Mouse (Mus musculus): Measurements from ENCODE around the gene Gba2.
A peak's percentile ranks its signal among the peaks of the same experiment; 100 is the strongest.
"Not testable (repeated sequence)": the region's sequence is repeated elsewhere in the genome, so short reads cannot be mapped to it uniquely, and the experiment has no call there.

Gene Gba2

GRCm38 (mm10) chr4:43578376-43579204 is at the start of gene Gba2, which contains the start of gene Rgp1:
Gba2 (minus strand) TSS chr4:43578873.
Rgp1 (plus strand) TSS chr4:43578715.
- peak; percentile 91 for DNase-seq

- no peak for DNase-seq
These were observed 41.6 kb upstream of the Gba2 start for GRCm38 (mm10) chr4:43620146-43620778.

GRCm38 (mm10) chr4:43613060-43613730 is 34.5 kb upstream of the Gba2 start:
- no peak for DNase-seq

- DNase-seq, result no peak
These were observed 33.9 kb upstream of the Gba2 start for GRCm38 (mm10) chr4:43612534-43612933.

- no peak for DNase-seq
These were observed 26.3 kb upstream of the Gba2 start for GRCm38 (mm10) chr4:43604751-43605685.

- no peak for DNase-seq
These were observed 25.4 kb upstream of the Gba2 start for GRCm38 (mm10) chr4:43604099-43604498.

GRCm38 (mm10) chr4:43600195-43600934 is 21.7 kb upstream of the Gba2 start:
- no peak for DNase-seq

- no peak for DNase-seq
These were observed 20.1 kb upstream of the Gba2 start for GRCm38 (mm10) chr4:43598650-43599380.

GRCm38 (mm10) chr4:43598200-43598599 is 19.5 kb upstream of the Gba2 start:
- no peak for DNase-seq

GRCm38 (mm10) chr4:43596597-43596996 is 17.9 kb upstream of the Gba2 start:
- DNase-seq, result not testable (repeated sequence)

GRCm38 (mm10) chr4:43593453-43593852 is 14.8 kb upstream of the Gba2 start:
- no peak for DNase-seq

- DNase-seq, result no peak
These were observed 13.3 kb upstream of the Gba2 start for GRCm38 (mm10) chr4:43591961-43592360.

GRCm38 (mm10) chr4:43591543-43591942 is 12.9 kb upstream of the Gba2 start:
- no peak for DNase-seq

- DNase-seq, result no peak
These were observed 9.0 kb upstream of the Gba2 start for GRCm38 (mm10) chr4:43587681-43588080.

GRCm38 (mm10) chr4:43586411-43586810 is 7.7 kb upstream of the Gba2 start:
- DNase-seq, result no peak

- no peak for DNase-seq
These were observed 7.0 kb upstream of the Gba2 start for GRCm38 (mm10) chr4:43585682-43586081.

- DNase-seq, result no peak
These were observed 6.1 kb upstream of the Gba2 start, which contains the start of gene Msmp for GRCm38 (mm10) chr4:43584444-43585416. Msmp (minus strand) TSS chr4:43584494.

- no peak for DNase-seq
These were observed 4.7 kb upstream of the Gba2 start for GRCm38 (mm10) chr4:43583421-43583820.

- DNase-seq, result no peak
These were observed 3.6 kb upstream of the Gba2 start for GRCm38 (mm10) chr4:43582241-43582640.

GRCm38 (mm10) chr4:43581381-43581780 is 2.7 kb upstream of the Gba2 start:
- no peak for DNase-seq
